In the genomic region with DNA sequence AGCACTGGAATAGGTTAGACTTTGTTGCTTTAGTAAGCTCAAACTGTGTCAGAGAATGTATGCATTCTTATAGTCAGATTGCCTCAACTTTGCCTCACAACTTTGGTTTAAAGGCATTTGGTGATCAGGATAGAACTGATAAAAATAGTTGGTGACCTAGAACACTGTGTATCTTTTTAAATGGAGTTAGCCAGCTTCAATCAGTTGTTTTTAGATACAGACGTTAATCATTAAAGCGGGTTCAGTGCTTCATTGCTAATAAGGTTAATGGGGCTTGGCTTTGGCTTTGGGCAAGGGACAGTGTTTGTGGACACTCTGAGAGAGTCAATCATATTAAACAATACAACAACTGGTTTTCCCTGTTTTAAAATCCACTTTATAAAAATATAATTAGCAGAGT, we compare ENCODE assay signal across 10 mouse cellular contexts. TPM values are rescaled to one million over a fixed set of nuclear protein-coding genes. Genes with fewer than 3 reads are reported as not detected.
A peak's percentile ranks its signal among the peaks of the same experiment; 100 is the strongest.
DNase-seq lines count a peak whose midpoint lies in the region; ATAC-seq and TF ChIP-seq lines count a peak whose summit lies in the region.
"Had no signal": no experiment of that assay in that cellular context is flagged by ENCODE, and none has a peak within 500 bp of the region (broad histone marks: within the 10 kb centered on the region; RNA-seq: fewer than 3 reads in every experiment).

No protein-coding gene starts in this region.

- no peaks in the 10 kb centered on the region for H3K27me3 ChIP-seq in kidney, adult 2 months (replicated peaks; ENCODE audit: control insufficient read depth, insufficient read depth, low read length)
- H3K27me3 ChIP-seq in C2C12 (ENCODE audit: control insufficient read depth, insufficient read depth, insufficient read length) (no peaks in the 10 kb centered on the region), Patski (no peaks in the 10 kb centered on the region)
- no peaks in the 10 kb centered on the region for H3K27me3 ChIP-seq in liver, embryonic 14.5 days (ENCODE audit: control insufficient read depth, insufficient read depth, low read length)
- H3K27me3 ChIP-seq: forebrain, embryonic 12.5 days had no signal

- in situ Hi-C loops in Patski (cut with MboI; ENCODE audit: low pct_unique_long_range_greater_than_20kb): no loop called here

- H3K9ac ChIP-seq in liver, embryonic 14.5 days (replicated peaks): peak overlapping the region; percentile 29; the same call in 1 of the 2 replicates

- H3K27ac ChIP-seq in kidney, adult 2 months (ENCODE audit: insufficient read depth, low read depth, low read length): peak overlapping the region; percentile 91
- H3K27ac ChIP-seq in liver, embryonic 14.5 days: peak overlapping the region; percentile 66

- no peak overlapping the region for H3K4me3 ChIP-seq in kidney, adult 2 months (ENCODE audit: insufficient read depth, low read depth, low read length)
- peak overlapping the region; percentile 32 for H3K4me3 ChIP-seq in C2C12 (ENCODE audit: insufficient read depth, poor library complexity, severe bottlenecking)
- no peak overlapping the region for H3K4me3 ChIP-seq in liver, embryonic 14.5 days (ENCODE audit: insufficient read depth in 1 of 2, low read depth in 2 of 2, low read length in 2 of 2)

- H3K4me2 ChIP-seq in liver, embryonic 14.5 days (ENCODE audit: low read depth): peak overlapping the region; percentile 69

- H3ac ChIP-seq in C2C12 (ENCODE audit: control insufficient read depth, insufficient read length, low read depth): no peak overlapping the region

- CTCF ChIA-PET in Patski (lab: Charles Lee): interaction anchor here (1.2 kb wide), 1 partner anchor 8 kb away, joined by 3 read pairs; no protein-coding TSS in a partner anchor

- TF ChIP-seq POLR2A in kidney, adult 2 months (IDR thresholded peaks at IDR 0.05; ENCODE audit: low read depth, low read length): no peak

- peak; percentile 34 for ATAC-seq in Patski
- ATAC-seq in liver, embryonic 14.5 days (ENCODE audit: insufficient read depth): peak; percentile 17; the same call in 1 of the 2 replicates
- ATAC-seq in megakaryocyte-erythroid progenitor cell, adult 5-6 weeks (replicated peaks; ENCODE audit: low FRiP score, low TSS enrichment, poor library complexity, severe bottlenecking): no peak

- POLR2A ChIA-PET in Patski (lab: Charles Lee): interaction anchor here (1.2 kb wide), 1 partner anchor 14 kb away, joined by 6 read pairs; no protein-coding TSS in a partner anchor

- DNase-seq in kidney, adult 2 months: peak; percentile 82
- no peak for DNase-seq in kidney, adult 11 months
- DNase-seq in Patski (ENCODE audit: low read depth, low spot score): no peak
- no peak for DNase-seq in liver, embryonic 14.5 days (ENCODE audit: low read depth in 3 of 3, low spot score in 3 of 3)
- no peak for DNase-seq in cerebellum, postnatal 14 days
- no peak for DNase-seq in thymus, postnatal 14 days
- DNase-seq: midbrain, embryonic 14.5 days had no signal

- 28% methylated on average over 2 of the region's 2 CpGs for WGBS in kidney, adult 2 months
- WGBS in liver, embryonic 14.5 days (ENCODE audit: insufficient replicate concordance): 51% methylated on average over 2 of the region's 2 CpGs

- H3K9me3 ChIP-seq in liver, embryonic 14.5 days (ENCODE audit: control insufficient read depth, low read length): no peaks in the 10 kb centered on the region
- H3K9me3 ChIP-seq: forebrain, embryonic 12.5 days had no signal

- peaks cover 69% of the 10 kb centered on the region for H3K79me3 ChIP-seq in C2C12 (ENCODE audit: low read depth)

- peaks cover 87% of the 10 kb centered on the region for H3K79me2 ChIP-seq in C2C12 (ENCODE audit: control insufficient read depth, insufficient read depth)

- TF ChIP-seq EP300 in liver, embryonic 14.5 days (IDR thresholded peaks at IDR 0.05; ENCODE audit: low read depth): no peak

- peaks cover 46% of the 10 kb centered on the region for H3K4me1 ChIP-seq in kidney, adult 2 months (ENCODE audit: control insufficient read depth, insufficient read depth, low read length)
- peaks cover 54% of the 10 kb centered on the region in 2 experiments for H3K4me1 ChIP-seq in liver, embryonic 14.5 days (replicated peaks; ENCODE audit: control insufficient read depth in 2 of 2, insufficient read depth in 2 of 2, low read length in 1 of 2)

- TF ChIP-seq CTCF in kidney, adult 2 months (conservative IDR thresholded peaks at IDR 0.05; ENCODE audit: insufficient read depth, insufficient read length, low read depth, low read length): no peak
- no peak for TF ChIP-seq CTCF in C2C12 (IDR thresholded peaks at IDR 0.05; ENCODE audit: control insufficient read depth, insufficient read depth, insufficient read length)
- no peak for TF ChIP-seq CTCF in Patski (IDR thresholded peaks at IDR 0.05)
- no peak for TF ChIP-seq CTCF in liver, embryonic 14.5 days (IDR thresholded peaks at IDR 0.05; ENCODE audit: low read depth)

- H3K36me3 ChIP-seq in kidney, adult 2 months (ENCODE audit: control insufficient read depth, insufficient read depth, low read length): peaks cover 6% of the 10 kb centered on the region; the same call in 1 of the 2 replicates
- peaks cover 24% of the 10 kb centered on the region for H3K36me3 ChIP-seq in C2C12 (ENCODE audit: control insufficient read depth, insufficient read depth)
- H3K36me3 ChIP-seq in liver, embryonic 14.5 days (replicated peaks; ENCODE audit: control insufficient read depth, insufficient read depth, low read depth): peaks cover 40% of the 10 kb centered on the region

TF ChIP-seq in C2C12, 6 proteins besides CTCF, POLR2A, EP300 and RAD21:
- TF ChIP-seq CEBPB (IDR thresholded peaks at IDR 0.05; ENCODE audit: low read depth) (no peak), MAX (IDR thresholded peaks at IDR 0.05) (no peak), MYOG (IDR thresholded peaks at IDR 0.05; ENCODE audit: control insufficient read depth, extremely low read depth, insufficient read length) (no peak), FOSL1 (IDR thresholded peaks at IDR 0.05; ENCODE audit: insufficient read depth, low read length, poor library complexity, severe bottlenecking) (no peak), USF1 (IDR thresholded peaks at IDR 0.05; ENCODE audit: low read depth) (no peak), MYOD1 (IDR thresholded peaks at IDR 0.05; ENCODE audit: control insufficient read depth, insufficient read length, low read depth) (no peak)

RNA-seq across cellular contexts. Expression of a gene that starts 11.7 kb away (rescaled TPM):
- 68.3 and 78.0 TPM in 2 replicates for polyA plus RNA-seq in kidney, adult 2 months (2012; rRNA removed)
- polyA plus RNA-seq in C2C12 (2012; fragmentation: generic; extraction: Trizol): 37.1 TPM
- polyA plus RNA-seq in Patski (2021): 89.9 TPM
- polyA plus RNA-seq in liver, embryonic 14.5 days (2012; rRNA removed): 27.7 and 29.2 TPM in 2 replicates
- polyA plus RNA-seq in liver, embryonic 14.5 days (2014; fragmentation: Nextera tagmentation; extraction: Ambion mirVana): 10.4 and 11.7 TPM in 2 replicates
- 29.8 and 36.7 TPM in 2 replicates for total RNA-seq in megakaryocyte-erythroid progenitor cell, adult 5-6 weeks (2014; fragmentation: Nextera tagmentation)
- total RNA-seq in megakaryocyte-erythroid progenitor cell, adult 5-6 weeks (2017): 31.3 and 48.7 TPM in 2 replicates

RNA-seq across cellular contexts. Expression of a gene that starts 12.9 kb away (rescaled TPM):
- 19.1 and 24.1 TPM in 2 replicates for polyA plus RNA-seq in kidney, adult 2 months (2012; rRNA removed)
- polyA plus RNA-seq in C2C12 (2012; fragmentation: generic; extraction: Trizol): 7.5 TPM
- polyA plus RNA-seq in Patski (2021): 15.9 TPM
- 3.4 and 4.0 TPM in 2 replicates for polyA plus RNA-seq in liver, embryonic 14.5 days (2012; rRNA removed)
- polyA plus RNA-seq in liver, embryonic 14.5 days (2014; fragmentation: Nextera tagmentation; extraction: Ambion mirVana): 3.2 TPM in 2 replicates
- total RNA-seq in megakaryocyte-erythroid progenitor cell, adult 5-6 weeks (2014; fragmentation: Nextera tagmentation): 8.6 and 12.2 TPM in 2 replicates
- 1.0 and 2.3 TPM in 2 replicates for total RNA-seq in megakaryocyte-erythroid progenitor cell, adult 5-6 weeks (2017)

RNA-seq across cellular contexts. Expression of a gene that starts 30.8 kb away (rescaled TPM):
- 0.18 and 0.19 TPM in 2 replicates for polyA plus RNA-seq in kidney, adult 2 months (2012; rRNA removed)
- polyA plus RNA-seq in C2C12 (2012; fragmentation: generic; extraction: Trizol) (0.05 TPM), Patski (2021) (0.06 TPM)
- 0.19 and 0.27 TPM in 2 replicates for polyA plus RNA-seq in liver, embryonic 14.5 days (2012; rRNA removed)
- 0.01 and 0.06 TPM in 2 replicates for polyA plus RNA-seq in liver, embryonic 14.5 days (2014; fragmentation: Nextera tagmentation; extraction: Ambion mirVana)
- not detected in 2 replicates for total RNA-seq in megakaryocyte-erythroid progenitor cell, adult 5-6 weeks (2014; fragmentation: Nextera tagmentation)
- total RNA-seq in megakaryocyte-erythroid progenitor cell, adult 5-6 weeks (2017): 0.05 TPM in 1 of 2 replicates, not detected in the other

RNA-seq across cellular contexts. Expression of a gene that starts 57.8 kb away (rescaled TPM):
- polyA plus RNA-seq in kidney, adult 2 months (2012; rRNA removed): 33.9 and 37.2 TPM in 2 replicates
- polyA plus RNA-seq in C2C12 (2012; fragmentation: generic; extraction: Trizol): 4.3 TPM
- polyA plus RNA-seq in Patski (2021): 7.8 TPM
- 4.1 and 4.6 TPM in 2 replicates for polyA plus RNA-seq in liver, embryonic 14.5 days (2012; rRNA removed)
- 5.9 and 7.0 TPM in 2 replicates for polyA plus RNA-seq in liver, embryonic 14.5 days (2014; fragmentation: Nextera tagmentation; extraction: Ambion mirVana)
- 5.7 and 5.8 TPM in 2 replicates for total RNA-seq in megakaryocyte-erythroid progenitor cell, adult 5-6 weeks (2014; fragmentation: Nextera tagmentation)
- 0.30 and 1.4 TPM in 2 replicates for total RNA-seq in megakaryocyte-erythroid progenitor cell, adult 5-6 weeks (2017)
